Mouse (Mus musculus) layer of hippocampus, adult 9-10 months (tissue): ENCODE measurements around the gene Tyw1.

Experiments
- DNase-seq: peaks from one replicate; pipeline ENCODE4 v3.0.0; 2022; ENCODE audit warnings: low spot score

Gene Tyw1

GRCm38 (mm10) chr5:130264433-130265005 lies 9.1 kb downstream of the Tyw1 start:
- no peak for DNase-seq

GRCm38 (mm10) chr5:130266651-130267050 lies 11.2 kb downstream of the Tyw1 start:
- no peak for DNase-seq

GRCm38 (mm10) chr5:130267316-130267715 lies 11.9 kb downstream of the Tyw1 start:
- no peak for DNase-seq

- no peak for DNase-seq
Measured at GRCm38 (mm10) chr5:130268976-130269375, 13.6 kb downstream of the Tyw1 start.

- DNase-seq, result no peak
Measured at GRCm38 (mm10) chr5:130272344-130272743, 16.9 kb downstream of the Tyw1 start.

GRCm38 (mm10) chr5:130273046-130273445 lies 17.6 kb downstream of the Tyw1 start:
- no peak for DNase-seq

- DNase-seq, result no peak
Measured at GRCm38 (mm10) chr5:130275509-130275908, 20.1 kb downstream of the Tyw1 start.

GRCm38 (mm10) chr5:130278011-130278472 lies 22.6 kb downstream of the Tyw1 start:
- DNase-seq, result no peak

GRCm38 (mm10) chr5:130283079-130283732 lies 27.8 kb downstream of the Tyw1 start:
- no peak for DNase-seq

GRCm38 (mm10) chr5:130288106-130288505 lies 32.7 kb downstream of the Tyw1 start:
- DNase-seq, result no peak

GRCm38 (mm10) chr5:130290242-130290641 lies 34.8 kb downstream of the Tyw1 start:
- DNase-seq, result no peak

- DNase-seq, result peak; percentile 45
Measured at GRCm38 (mm10) chr5:130290775-130291174, 35.4 kb downstream of the Tyw1 start.

GRCm38 (mm10) chr5:130292976-130293375 lies 37.6 kb downstream of the Tyw1 start:
- no peak for DNase-seq

- DNase-seq, result no peak
Measured at GRCm38 (mm10) chr5:130293941-130294340, 38.5 kb downstream of the Tyw1 start.

- DNase-seq, result no peak
Measured at GRCm38 (mm10) chr5:130294598-130294997, 39.2 kb downstream of the Tyw1 start.

GRCm38 (mm10) chr5:130296071-130296470 lies 40.7 kb downstream of the Tyw1 start:
- DNase-seq, result no peak

- DNase-seq, result no peak
Measured at GRCm38 (mm10) chr5:130298831-130299460, 43.5 kb downstream of the Tyw1 start.

GRCm38 (mm10) chr5:130299526-130299925 lies 44.1 kb downstream of the Tyw1 start:
- no peak for DNase-seq

GRCm38 (mm10) chr5:130303611-130304010 lies 48.2 kb downstream of the Tyw1 start:
- no peak for DNase-seq

- DNase-seq, result no peak
Measured at GRCm38 (mm10) chr5:130307921-130308320, 52.5 kb downstream of the Tyw1 start.

GRCm38 (mm10) chr5:130310077-130310476 lies 54.7 kb downstream of the Tyw1 start:
- DNase-seq, result no peak

GRCm38 (mm10) chr5:130310827-130311226 lies 55.4 kb downstream of the Tyw1 start:
- DNase-seq, result no peak

- DNase-seq, result no peak
Measured at GRCm38 (mm10) chr5:130313488-130313887, 58.1 kb downstream of the Tyw1 start.
